ENCODE assay signal across 9 mouse cellular contexts in genomic region chr17:62783524-62784273, GRCm38 (mm10).
DNase-seq lines count a peak whose midpoint lies in the region; ATAC-seq and TF ChIP-seq lines count a peak whose summit lies in the region.
"Had no signal": no experiment of that assay in that cellular context is flagged by ENCODE, and none has a peak within 500 bp of the region (broad histone marks: within the 10 kb centered on the region; RNA-seq: fewer than 3 reads in every experiment).

No protein-coding gene starts in this region.

- peak; percentile 83 for TF ChIP-seq CTCF in testis, adult 2 months (IDR thresholded peaks at IDR 0.05; ENCODE audit: control insufficient read depth, insufficient read depth, insufficient replicate concordance, low read depth, low read length)

- peak; percentile 36 to 46 for DNase-seq in CD8-positive naive resting alpha-beta T cell, adult 2 months (ENCODE audit: low read depth in 2 of 2, low spot score in 2 of 2)
- peak; percentile 33 for DNase-seq in c-Kit-negative CD71-positive TER-119-positive erythroid progenitor cells, embryonic 14.5 days (ENCODE audit: low read depth, low spot score)
- peak; percentile 80 for DNase-seq in forebrain, embryonic 10.5 days (ENCODE audit: extremely low spot score, low spot score)
- DNase-seq in kidney, postnatal 14 days = peak; percentile 84
- DNase-seq in liver, embryonic 13.5 days = peak; percentile 25

- no peaks in the 10 kb centered on the region for H3K9me3 ChIP-seq in forebrain, embryonic 10.5 days
- H3K9me3 ChIP-seq in heart, embryonic 14.5 days (ENCODE audit: control insufficient read depth, low read length) = no peaks in the 10 kb centered on the region
- no peaks in the 10 kb centered on the region for H3K9me3 ChIP-seq in liver, embryonic 13.5 days (replicated peaks)
- H3K9me3 ChIP-seq in neural tube, embryonic 14.5 days (ENCODE audit: control insufficient read depth, low read length) = no peaks in the 10 kb centered on the region

- no peaks in the 10 kb centered on the region for H3K36me3 ChIP-seq in forebrain, embryonic 10.5 days (replicated peaks)
- no peaks in the 10 kb centered on the region for H3K36me3 ChIP-seq in heart, embryonic 14.5 days (ENCODE audit: control insufficient read depth, insufficient read depth, low read length)
- no peaks in the 10 kb centered on the region for H3K36me3 ChIP-seq in liver, embryonic 13.5 days
- no peaks in the 10 kb centered on the region for H3K36me3 ChIP-seq in neural tube, embryonic 14.5 days (ENCODE audit: control insufficient read depth, insufficient read depth, low read length)
- H3K36me3 ChIP-seq in testis, adult 2 months (ENCODE audit: control insufficient read depth, insufficient read depth, low read length) = no peaks in the 10 kb centered on the region

- TF ChIP-seq POLR2A in testis, adult 2 months (IDR thresholded peaks at IDR 0.05; ENCODE audit: control insufficient read depth, low read depth, low read length) = no peak

- H3K4me2 ChIP-seq in heart, embryonic 14.5 days (ENCODE audit: low read length) = peak overlapping the region; percentile 46
- H3K4me2 ChIP-seq in liver, embryonic 13.5 days = peak overlapping the region; percentile 17; the same call in 1 of the 2 replicates
- peak overlapping the region; percentile 38 for H3K4me2 ChIP-seq in neural tube, embryonic 14.5 days (ENCODE audit: low read depth, low read length)

- 17% methylated on average over 13 of the region's 13 CpGs for WGBS in forebrain, embryonic 10.5 days
- 12% methylated on average over 13 of the region's 13 CpGs for WGBS in heart, embryonic 14.5 days
- WGBS in liver, embryonic 13.5 days (ENCODE audit: insufficient replicate concordance) = 11% methylated on average over 13 of the region's 13 CpGs
- WGBS in neural tube, embryonic 14.5 days = 22% methylated on average over 13 of the region's 13 CpGs

- H3K4me1 ChIP-seq in forebrain, embryonic 10.5 days = peaks cover 78% of the 10 kb centered on the region
- H3K4me1 ChIP-seq in heart, embryonic 14.5 days (ENCODE audit: control insufficient read depth in 2 of 2, insufficient read depth in 2 of 2, low read length in 2 of 2) = peaks cover 17 to 28% of the 10 kb centered on the region in 2 experiments
- H3K4me1 ChIP-seq in liver, embryonic 13.5 days (replicated peaks) = no peaks in the 10 kb centered on the region
- peaks cover 10% of the 10 kb centered on the region; the same call in 1 of the 2 replicates for H3K4me1 ChIP-seq in neural tube, embryonic 14.5 days (ENCODE audit: control insufficient read depth, insufficient read depth, low read length)
- peaks cover 5% of the 10 kb centered on the region for H3K4me1 ChIP-seq in testis, adult 2 months (ENCODE audit: control insufficient read depth, insufficient read depth, low read length)

- 0 out of 2 replicates have a peak overlapping the region, but pooled peaks have one; percentile 6 for H3K9ac ChIP-seq in heart, embryonic 14.5 days (ENCODE audit: low read length)
- no peak overlapping the region for H3K9ac ChIP-seq in liver, embryonic 13.5 days
- H3K9ac ChIP-seq in neural tube, embryonic 14.5 days (replicated peaks; ENCODE audit: low read depth, low read length) = no peak overlapping the region

- peak overlapping the region; percentile 37 for H3K4me3 ChIP-seq in forebrain, embryonic 10.5 days
- H3K4me3 ChIP-seq in heart, embryonic 14.5 days (ENCODE audit: control insufficient read depth in 1 of 2, insufficient read depth in 1 of 2, low read depth in 1 of 2, low read length in 2 of 2) = peak overlapping the region; percentile 3 to 32; a peak in 3 of 4 replicates
- H3K4me3 ChIP-seq in liver, embryonic 13.5 days (replicated peaks) = no peak overlapping the region
- H3K4me3 ChIP-seq in neural tube, embryonic 14.5 days (ENCODE audit: low read depth, low read length) = peak overlapping the region; percentile 4; the same call in 1 of the 2 replicates
- H3K4me3 ChIP-seq in testis, adult 2 months (ENCODE audit: control insufficient read depth, low read depth, low read length) = peak overlapping the region; percentile 59

- peaks cover 59% of the 10 kb centered on the region for H3K27me3 ChIP-seq in forebrain, embryonic 10.5 days (ENCODE audit: poor library complexity, severe bottlenecking)
- no peaks in the 10 kb centered on the region for H3K27me3 ChIP-seq in heart, embryonic 14.5 days (ENCODE audit: control insufficient read depth, insufficient read depth, low read length)
- H3K27me3 ChIP-seq in liver, embryonic 13.5 days = no peaks in the 10 kb centered on the region
- H3K27me3 ChIP-seq in neural tube, embryonic 14.5 days (ENCODE audit: control insufficient read depth, insufficient read depth, low read length) = no peaks in the 10 kb centered on the region
- no peaks in the 10 kb centered on the region for H3K27me3 ChIP-seq in testis, adult 2 months (ENCODE audit: control insufficient read depth, insufficient read depth, low read length)

- no peak overlapping the region for H3K27ac ChIP-seq in forebrain, embryonic 10.5 days
- peak overlapping the region; percentile 43 to 74 for H3K27ac ChIP-seq in heart, embryonic 14.5 days (replicated peaks in 1 of 2; ENCODE audit: control insufficient read depth in 1 of 2, insufficient read depth in 1 of 2, low read depth in 2 of 2, low read length in 2 of 2)
- H3K27ac ChIP-seq in liver, embryonic 13.5 days = no peak overlapping the region
- no peak overlapping the region for H3K27ac ChIP-seq in neural tube, embryonic 14.5 days (ENCODE audit: low read depth, low read length)
- no peak overlapping the region for H3K27ac ChIP-seq in testis, adult 2 months (ENCODE audit: control insufficient read depth, insufficient read depth, low read depth, low read length)
- H3K27ac ChIP-seq: macrophage had no signal

- peak; percentile 32; the same call in 1 of the 2 replicates for ATAC-seq in heart, embryonic 14.5 days (ENCODE audit: insufficient number of reproducible peaks, insufficient read depth, low FRiP score, low read depth)
- ATAC-seq in liver, embryonic 13.5 days (ENCODE audit: low read depth) = peak; percentile 45; the same call in 1 of the 2 replicates
- peak; percentile 74 for ATAC-seq in neural tube, embryonic 14.5 days (ENCODE audit: low read depth)

Comparison
In these comparisons a context has a peak if more than half of its experiments do, and no peak if none do; other contexts are left out.
1. DNase-seq: peak in every context shown above with its lines; median percentile 84 in kidney, postnatal 14 days; 80 in forebrain, embryonic 10.5 days; 41 in CD8-positive naive resting alpha-beta T cell, adult 2 months; 33 in c-Kit-negative CD71-positive TER-119-positive erythroid progenitor cells, embryonic 14.5 days; 25 in liver, embryonic 13.5 days.
2. H3K27ac ChIP-seq: peak in heart, embryonic 14.5 days (2 of 2); none in forebrain, embryonic 10.5 days (single experiment), liver, embryonic 13.5 days (single experiment), neural tube, embryonic 14.5 days (single experiment) and testis, adult 2 months (single experiment).
3. Peak in every context shown above with its lines, with median percentiles within 50 percentile points of each other: ATAC-seq and H3K4me2 ChIP-seq.